Mouse (Mus musculus) erythroid progenitor cell, adult 5-6 weeks (primary cell): ENCODE measurements around the gene Strap. TPM values are rescaled to one million over a fixed set of nuclear protein-coding genes. Genes with fewer than 3 reads are reported as not detected.
"Not testable (repeated sequence)": the region's sequence is repeated elsewhere in the genome, so short reads cannot be mapped to it uniquely, and the experiment has no call there.

ENCODE experiments used
- ATAC-seq: replicated peaks from 2 replicates; pipeline ENCODE4 v1.8.0; 2016; ENCODE audit warnings: moderate number of reproducible peaks, mild to moderate bottlenecking, moderate TSS enrichment, inconsistent platforms; ENCODE audit not compliant: poor library complexity, low FRiP score, severe bottlenecking
- total RNA-seq, 2 experiments: library from RNA; stranded (forward) in 1 of 2; stranded (reverse) in 1 of 2; fragments of 150-400 nt in 1 of 2; fragments of 186-747, 209-891 nt in 1 of 2; gene quantifications; 2 replicates each; pipeline versions ENCODE4 v1.2.3 to v1.2.4; 2015 to 2017; ENCODE audit warnings: low replicate concordance in 2 of 2

Gene Strap
- total RNA-seq (2015; ENCODE audit: low replicate concordance) (59.1 and 90.1 TPM in 2 replicates), total RNA-seq (2017; ENCODE audit: low replicate concordance) (139 and 149 TPM in 2 replicates)

DNA sequence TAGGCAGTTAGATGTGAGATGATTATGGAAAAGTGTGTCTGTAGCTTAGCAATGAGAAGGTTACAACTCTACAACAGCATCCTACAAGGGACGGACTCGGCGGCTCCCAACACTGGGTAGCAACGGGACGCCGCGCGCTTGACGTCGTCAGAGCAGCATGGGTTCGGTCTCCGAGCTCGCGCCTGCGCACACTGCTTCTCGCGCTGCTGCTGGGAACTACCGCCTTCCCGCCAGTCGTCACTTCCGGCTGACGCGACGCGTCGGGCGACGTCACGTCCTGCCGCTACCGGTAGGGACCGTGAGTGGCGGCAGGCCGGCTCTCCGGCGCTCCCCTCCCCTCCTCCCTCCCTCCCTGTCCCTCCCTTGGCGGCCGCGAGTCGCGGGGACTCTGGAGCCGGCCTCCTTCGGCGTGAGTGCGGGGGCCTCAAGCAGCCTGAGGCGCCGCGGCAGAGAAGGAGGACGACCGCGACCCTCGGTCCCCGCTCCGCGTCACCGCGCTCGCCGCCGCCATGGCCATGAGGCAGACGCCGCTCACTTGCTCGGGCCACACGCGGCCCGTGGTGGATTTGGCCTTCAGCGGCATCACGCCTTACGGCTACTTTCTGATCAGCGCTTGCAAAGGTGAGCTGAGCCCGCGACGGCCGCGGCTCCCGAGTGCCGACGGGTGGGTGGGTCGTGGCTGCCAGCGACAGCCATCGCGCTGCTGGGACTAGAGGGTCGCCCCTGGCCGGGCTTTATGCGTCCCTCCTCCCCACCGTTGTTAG lies at the start of gene Strap:
Gene Strap (plus strand): TSS at position 233 of the 764 bp plus-strand sequence.
- ATAC-seq = peak; percentile 99

DNA sequence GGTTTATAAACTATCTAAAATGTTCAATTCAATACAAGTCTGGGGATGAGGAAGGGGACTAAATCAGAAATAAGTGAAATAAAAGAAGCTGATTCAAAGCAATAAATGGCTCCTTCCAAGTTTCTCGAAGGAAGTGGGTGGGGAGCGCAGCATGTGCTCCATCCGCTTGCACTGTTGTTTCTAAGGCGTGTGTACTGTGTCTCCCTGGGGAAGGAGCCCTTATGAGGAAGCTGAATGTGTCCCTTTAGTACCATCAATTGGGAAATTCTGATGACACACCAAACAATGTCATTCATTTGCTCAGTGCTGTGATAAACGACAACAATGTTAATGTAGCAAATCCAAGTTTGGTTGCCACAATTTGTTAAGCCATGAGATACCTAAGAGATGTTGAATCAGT lies 47.2 kb upstream of the Strap start:
- no peak for ATAC-seq

DNA sequence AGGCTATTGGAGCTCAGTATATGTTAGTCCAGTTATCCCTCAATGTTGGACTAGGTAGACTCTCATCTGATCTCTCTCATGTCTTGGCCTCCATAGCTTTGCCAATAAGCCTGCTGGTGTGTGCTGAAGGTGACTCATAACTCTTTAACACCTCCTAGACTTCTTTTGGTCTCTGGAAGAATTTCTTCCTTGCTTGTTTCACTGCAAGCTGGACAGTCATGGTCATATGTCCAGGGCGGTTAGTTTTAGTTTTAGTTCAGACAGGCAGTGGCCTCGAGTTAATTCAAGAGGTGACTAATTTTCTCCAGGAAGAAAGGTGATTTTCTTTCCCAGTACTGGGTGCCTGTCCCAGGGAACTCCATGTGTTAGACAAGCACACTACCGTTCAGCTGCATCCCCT lies 46.8 kb upstream of the Strap start:
- ATAC-seq = no peak

DNA sequence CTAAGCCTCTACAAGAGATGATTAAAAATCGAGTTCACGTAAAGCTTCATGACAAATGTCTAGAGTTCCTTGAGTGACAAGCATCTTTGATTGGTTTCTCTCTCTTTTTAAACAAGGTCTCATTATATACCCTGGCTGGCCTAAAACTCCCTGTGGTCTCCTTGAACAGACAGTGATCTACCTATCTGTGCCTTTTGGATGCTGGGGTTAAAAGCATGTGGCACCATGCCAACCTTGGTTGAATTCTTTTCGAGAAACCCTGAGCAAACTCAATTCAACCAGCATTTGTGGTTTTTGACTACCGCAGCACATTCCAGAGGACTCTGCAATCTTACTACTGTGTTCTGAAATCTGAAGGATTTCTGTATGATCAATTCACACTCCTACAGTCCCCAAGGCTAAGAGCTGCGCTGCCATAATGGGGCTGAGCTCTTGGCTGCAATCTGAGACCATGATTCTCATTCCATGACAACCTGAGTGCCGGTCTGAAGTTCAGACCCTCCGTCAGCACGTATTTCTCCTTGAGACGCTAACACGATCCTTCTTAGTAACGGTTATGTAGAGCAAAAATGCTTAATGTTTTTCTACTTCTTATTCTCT lies 46.3 kb upstream of the Strap start:
- no peak for ATAC-seq

DNA sequence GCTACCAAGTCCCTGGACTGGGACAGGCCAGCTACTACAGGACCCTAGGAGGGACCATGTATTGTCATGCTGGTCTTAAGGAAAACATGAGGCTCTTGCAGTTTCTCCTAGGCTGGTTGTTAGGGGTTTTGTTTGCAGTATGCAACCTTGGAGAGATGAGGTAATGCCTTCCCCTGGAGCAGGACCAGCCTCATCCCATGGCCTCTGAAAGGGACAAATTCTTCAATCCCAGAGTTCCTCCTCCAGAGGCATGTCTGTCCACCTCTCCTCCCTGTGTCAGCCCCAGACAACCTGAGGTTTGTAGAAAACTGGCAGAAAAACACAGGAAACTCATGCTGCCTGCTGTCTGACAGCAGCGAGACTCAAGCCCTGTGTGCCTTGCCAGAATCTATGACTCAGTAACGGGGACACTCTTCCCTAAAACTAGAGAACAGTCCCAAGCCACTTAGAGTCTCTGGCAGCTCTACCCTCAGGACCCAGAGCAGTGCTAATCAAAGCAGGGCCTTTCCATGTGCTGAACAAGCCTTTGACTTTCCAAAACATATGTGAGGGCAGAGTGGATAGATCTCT lies 44.2 kb upstream of the Strap start:
- ATAC-seq = no peak

DNA sequence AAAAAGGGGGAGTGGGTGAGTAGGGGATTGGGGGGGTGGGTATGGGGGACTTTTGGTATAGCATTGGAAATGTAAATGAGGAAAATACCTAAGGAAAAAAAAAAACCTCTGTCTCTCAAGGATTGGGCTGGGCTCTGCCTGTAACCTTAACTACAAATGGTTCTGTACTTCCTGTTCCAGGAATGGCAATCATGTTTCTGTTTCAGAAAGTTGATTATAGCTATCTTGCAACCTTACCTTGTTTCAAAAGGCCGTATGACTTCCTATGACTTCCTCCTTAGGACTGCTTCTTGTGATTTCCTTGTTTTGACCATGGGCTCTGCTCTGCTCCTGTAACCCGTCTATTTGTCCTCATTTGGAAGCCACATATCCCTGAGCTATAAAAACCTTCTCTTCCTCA lies 40.6 kb upstream of the Strap start:
- ATAC-seq = no peak

DNA sequence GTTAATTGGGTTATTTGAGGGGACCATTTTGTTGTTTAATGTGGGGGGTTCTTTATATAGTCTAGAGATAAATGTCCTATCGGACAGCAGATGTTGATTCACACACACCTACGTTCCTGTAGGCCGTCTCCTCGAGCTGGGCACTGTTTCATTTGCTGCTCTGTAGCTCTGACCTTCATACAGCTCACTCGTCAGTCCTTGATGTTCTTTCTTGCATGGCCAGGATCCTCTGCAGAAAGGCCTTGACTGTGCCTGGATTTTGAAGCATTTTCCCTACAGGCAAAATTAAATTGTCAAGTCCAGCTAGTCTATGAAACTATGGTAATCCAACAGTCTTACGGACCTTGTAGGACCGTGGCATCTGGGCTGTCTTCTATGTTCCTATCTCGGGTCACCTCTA lies 39.8 kb upstream of the Strap start:
- no peak for ATAC-seq

DNA sequence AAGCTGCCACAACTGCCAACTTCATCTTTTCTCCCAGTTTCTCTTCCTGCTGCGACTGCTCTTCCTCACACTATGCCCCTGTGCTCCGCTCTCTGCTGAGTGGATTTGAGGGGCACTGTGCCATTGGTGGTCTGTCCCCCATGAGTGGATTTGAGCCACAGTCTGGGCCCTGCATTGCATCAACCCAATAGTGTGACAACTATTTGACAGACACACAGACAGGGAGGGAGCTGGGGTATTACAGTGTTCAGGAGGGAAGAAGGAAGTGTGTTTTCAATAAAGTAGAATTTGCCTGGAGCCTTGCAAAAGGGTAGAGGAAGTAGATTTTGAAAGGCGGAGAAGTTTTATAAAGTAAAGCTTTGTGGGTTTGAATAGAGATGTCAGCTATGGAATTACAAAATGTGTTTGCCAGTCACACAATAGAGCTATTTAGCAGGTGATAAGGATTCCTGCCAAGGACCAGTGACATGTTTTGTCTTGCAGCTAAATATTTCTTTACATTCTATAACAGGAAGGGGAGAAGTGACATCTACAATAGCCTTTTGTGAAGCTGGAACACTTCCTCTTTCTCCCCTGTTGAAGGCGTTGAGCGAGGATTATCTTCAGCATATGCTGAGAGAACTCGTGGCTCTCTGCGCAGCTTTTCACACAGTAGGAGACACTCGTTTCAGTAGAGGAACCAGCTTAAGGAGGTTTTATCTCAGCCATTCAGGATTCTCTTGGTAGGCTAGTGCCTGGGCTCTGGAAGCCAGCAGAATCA lies 38.3 kb upstream of the Strap start:
- no peak for ATAC-seq

DNA sequence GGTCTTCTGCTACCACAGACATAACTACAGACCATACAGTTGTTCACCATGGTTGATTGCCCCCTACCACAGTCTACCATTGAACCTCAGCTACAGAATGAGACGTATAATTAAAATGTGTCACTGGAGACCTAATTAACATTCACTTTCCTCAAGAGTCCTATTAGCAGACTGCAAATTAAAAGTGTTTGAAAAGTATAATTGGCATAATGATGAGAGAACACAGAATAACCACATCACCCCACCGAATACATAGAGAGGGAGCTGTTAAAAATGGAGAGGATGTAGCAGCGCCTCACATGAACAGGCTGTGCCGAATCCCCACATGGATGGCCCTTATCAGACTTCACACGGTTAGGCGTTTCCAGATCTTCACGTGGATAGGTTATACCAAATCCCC lies 35.4 kb upstream of the Strap start:
- ATAC-seq = no peak

DNA sequence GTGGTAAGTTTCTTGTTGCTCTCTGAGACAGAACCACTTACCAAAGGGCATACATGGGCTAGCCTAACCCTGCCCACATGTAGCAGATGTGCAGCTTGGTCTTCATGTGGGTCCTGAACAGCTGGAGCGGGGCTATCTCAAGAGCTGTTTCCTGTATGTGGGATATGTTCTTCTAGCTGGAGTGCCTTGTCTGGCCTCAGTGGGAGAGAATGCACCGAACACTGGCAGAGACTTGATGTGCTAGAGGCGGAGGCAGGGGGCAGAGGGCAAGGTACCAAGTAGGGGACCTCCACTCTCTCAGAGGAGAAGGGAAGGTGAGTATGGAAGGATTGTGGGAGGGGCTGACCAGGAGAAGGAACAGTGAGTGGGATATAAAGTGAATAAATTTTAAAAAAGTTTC lies 32.7 kb upstream of the Strap start:
- no peak for ATAC-seq

DNA sequence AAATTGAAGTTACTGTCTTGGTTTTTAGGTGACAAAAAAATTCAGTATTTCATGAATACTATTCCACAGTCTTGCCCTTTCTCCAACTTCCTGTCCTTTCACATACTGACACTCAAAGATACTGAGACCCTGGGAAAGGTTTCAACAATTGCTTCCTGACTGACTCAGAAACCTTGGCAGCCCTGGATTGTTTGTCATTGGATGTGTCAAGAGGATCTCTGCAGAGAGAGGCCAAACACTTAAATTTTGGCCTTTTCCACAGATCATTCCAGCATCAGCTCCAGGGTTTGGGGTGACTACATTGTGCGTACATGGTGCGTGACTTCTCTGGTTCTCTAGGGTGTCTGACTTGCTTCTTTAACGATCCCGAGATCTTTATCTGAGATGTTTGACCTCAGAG lies 32.0 kb upstream of the Strap start:
- ATAC-seq = no peak

DNA sequence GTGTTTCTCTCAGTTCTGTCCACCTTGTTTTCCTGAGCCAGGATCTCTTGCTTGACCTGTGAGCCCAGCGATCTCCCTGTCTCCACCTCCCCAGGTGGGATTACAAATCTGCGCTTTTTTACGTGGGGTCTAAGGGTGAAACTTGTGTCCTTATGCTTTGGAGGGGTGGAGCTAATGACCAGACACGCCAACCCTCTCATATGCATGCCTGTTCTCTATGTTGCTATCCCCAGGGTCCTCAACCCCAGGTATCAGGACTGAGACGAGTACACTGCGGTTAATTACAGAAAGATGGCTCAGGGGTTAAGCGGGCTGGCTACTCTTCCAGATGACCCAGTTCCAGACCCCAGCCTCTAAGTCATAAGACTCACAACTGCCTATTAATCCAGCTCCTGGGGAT lies 31.4 kb upstream of the Strap start:
- ATAC-seq = no peak

DNA sequence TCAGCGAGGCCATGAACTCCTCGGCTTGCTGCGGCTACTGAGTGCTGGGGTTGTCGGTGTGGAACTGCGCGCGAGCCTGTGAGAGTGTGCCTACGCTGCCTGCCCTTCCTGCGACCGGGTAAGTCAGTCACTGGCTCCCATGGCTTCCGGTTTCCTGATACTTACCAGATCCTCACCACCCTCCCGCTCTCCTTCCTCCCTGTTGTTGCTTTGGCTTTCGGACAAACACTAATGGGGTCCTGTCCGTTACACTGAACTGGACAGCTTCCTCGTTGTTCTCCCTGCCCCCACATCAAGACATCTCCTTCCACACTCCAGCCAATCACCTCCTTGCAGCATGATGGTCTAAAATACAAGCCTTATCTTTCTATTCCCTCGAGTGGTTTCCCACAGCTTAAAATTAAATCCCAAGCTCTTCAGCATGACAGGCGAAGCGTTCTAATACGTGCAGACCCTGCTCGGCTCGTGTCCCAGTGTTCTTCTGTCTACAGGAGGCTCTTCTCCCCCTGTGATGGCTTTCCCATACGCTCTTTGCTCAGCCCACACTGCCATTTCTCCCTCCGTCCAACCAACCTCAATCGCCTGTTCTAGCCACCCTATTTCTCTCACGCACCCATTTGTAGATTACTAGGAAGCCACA lies 30.5 kb upstream of the Strap start:
- no peak for ATAC-seq

DNA sequence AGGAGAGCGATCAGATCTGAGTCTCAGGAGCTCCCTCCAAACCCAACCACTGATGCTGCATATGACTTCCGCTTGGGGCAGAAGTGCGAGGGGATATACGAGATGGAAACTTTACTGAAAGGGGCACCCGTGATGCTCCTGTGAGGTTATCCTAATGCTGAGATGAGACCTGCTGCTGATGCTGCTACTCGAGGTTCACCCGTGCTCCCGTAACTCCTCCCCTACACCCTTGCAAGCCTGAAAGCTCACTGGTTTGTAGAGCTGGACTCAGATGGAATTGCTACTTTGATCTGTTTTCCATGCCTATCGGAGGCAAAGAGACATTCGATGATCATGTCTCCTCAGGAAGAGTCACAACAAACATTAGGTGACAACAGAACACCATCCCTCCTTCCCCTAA lies 28.7 kb upstream of the Strap start:
- no peak for ATAC-seq

DNA sequence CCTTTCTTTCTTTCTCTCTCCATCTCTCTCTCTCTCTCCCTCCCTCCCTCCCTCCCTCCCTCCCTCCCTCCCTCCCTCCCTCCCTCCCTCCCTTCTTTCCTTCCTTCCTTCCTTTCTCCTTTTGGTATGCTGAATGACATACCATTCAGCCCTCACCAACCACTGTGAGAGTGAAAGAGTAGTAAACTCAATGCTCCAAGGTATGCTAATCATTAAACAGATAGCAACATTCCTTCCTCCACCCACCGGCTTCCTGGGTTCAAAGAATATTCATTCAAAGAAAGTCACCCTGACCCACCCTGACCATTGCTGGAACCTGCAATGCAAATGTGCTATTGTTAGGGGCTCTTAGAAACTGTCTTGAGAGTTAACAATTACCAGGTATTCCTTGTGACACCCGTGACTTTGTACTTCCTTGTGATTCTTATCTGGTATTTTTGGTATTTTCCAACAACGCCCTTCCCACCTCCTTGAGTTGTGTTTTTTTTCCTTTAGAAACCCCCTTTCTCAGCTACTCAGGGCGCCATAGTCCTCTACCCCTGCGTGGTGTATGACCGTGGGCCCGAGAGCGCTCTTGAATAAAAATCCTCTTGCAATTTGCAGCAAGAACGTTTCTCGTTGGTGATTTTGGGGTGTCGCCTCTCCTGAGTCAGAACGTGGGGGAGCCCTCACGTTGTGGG lies 26.0 kb upstream of the Strap start:
- ATAC-seq = not testable (repeated sequence)

DNA sequence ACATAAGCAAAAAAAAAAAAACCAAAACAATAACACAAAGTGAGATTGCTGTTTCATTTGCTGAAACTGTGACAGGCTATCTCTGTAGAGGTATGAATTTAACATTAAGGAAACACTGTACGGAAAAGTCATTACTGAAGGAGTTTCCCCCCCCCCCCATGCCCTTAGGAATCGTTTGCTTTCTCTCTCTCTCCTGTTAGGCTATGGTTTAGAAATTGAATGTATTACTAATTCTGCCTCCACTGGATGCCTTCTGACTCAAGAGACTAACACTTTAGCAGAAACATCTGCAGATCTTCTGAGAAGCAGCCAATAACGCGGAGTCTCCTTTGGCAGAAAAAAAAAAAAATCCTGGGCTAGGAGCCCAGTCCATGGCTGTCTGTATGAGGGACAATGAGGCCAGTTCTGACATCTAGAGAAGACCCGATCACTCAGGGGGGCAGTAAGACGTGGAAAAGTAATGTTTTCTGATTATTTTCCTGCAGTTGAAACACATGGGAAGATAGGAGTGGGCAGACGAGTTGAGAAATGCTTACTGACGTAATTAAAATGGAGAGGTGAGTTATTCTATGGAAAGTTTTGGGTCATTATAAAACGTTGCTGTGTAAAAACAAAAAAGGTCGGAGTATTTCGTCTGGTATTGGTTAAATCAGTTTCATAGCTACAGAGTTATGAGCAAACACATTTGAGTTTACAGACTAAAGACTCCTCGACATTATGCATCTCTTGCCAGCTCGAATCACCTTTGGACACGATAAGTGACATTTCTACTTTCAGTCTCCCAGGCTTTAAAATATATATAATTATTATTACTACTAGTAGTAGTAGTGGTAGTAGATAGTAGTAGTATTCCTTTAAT lies 24.5 kb upstream of the Strap start:
- no peak for ATAC-seq

DNA sequence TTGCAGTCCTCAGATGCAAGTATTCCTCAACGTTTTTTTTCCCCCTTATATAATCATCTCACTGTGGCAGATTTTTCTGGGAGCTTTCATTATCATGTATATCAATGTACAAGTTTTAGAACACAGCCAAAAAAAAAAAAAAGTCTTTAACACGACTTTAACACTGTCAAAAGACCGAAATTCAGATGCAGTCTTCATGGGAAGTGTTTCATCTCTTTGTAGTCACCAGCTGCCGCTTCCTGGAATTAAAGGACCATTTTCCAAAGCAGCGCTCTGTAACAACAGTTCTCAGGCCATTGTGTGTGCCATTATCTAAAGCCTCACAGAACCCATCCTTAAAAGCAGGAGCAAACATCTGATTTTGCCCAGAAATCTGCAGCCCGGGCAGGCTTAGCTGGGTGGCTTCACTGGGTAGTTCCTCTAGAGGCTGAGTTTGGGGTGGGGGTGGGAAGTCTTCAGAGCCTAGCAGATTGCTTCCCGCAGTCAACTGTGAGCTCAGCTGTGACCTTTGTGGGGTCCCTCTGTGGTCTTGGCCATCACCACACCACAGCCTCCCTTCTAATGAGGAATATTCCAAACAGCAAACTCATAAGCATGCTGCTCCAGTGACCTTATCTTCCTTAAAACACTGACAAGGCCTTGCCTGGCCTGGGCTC lies 22.1 kb upstream of the Strap start:
- ATAC-seq = no peak

DNA sequence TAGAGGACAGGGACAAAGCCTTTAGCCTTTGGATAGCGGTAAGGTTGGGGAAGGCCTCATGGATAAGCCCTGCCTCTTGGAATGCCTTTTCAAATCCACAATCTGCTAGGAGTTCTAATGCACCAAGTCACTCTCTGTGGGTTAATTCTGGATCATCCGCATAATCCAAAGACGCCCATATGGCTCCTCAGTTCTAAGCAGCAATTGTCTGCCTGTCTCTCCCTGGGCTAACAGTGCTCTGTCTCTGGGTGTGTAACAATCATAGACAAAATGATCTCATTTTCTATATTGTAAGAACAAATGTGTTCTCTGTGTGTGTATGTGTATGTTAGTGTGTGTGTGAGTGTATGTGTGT lies 21.6 kb upstream of the Strap start:
- ATAC-seq = no peak
